Mouse (Mus musculus): Measurements from ENCODE around the gene Madcam1. TPM values are rescaled to one million over a fixed set of nuclear protein-coding genes. Genes with fewer than 3 reads are reported as not detected.
A peak's percentile ranks its signal among the peaks of the same experiment; 100 is the strongest.

The Madcam1 gene
- polyA plus RNA-seq, 1 experiment, result not detected

DNA sequence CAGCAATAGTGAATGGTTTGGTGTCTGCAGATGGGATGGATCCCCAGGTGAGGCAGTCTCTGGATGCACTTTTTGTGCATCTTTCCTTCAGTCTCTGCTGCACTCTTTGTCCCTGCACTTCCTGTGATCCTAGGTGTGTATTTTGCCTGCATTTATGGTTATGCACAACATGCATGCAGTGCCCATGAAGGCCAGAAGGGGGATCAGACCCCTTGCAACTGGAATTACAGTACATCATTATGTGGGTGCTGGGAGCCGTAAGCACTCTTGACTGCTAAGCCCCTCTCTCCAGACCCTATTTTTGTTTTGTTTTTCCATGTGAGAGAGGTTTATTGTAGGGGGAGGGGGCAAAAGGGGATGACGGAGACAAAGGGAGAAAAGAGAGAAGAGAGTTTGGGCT is 4.1 kb upstream of the Madcam1 start:
- Histone ChIP-seq H3K36me3 (ENCODE audit: control insufficient read depth) (no peaks in the 10 kb centered on the region), H3K9me3 (ENCODE audit: control insufficient read depth, low read length) (no peaks in the 10 kb centered on the region), H3K4me3 (replicated peaks) (no peak overlapping the region), H3K4me1 (ENCODE audit: control insufficient read depth) (peaks cover 11% of the 10 kb centered on the region), H3K27me3 (ENCODE audit: control insufficient read depth) (no peaks in the 10 kb centered on the region)
- TF ChIP-seq TAL1 (IDR thresholded peaks at IDR 0.05; ENCODE audit: low read length), result no peak
- TF ChIP-seq GATA1 (IDR thresholded peaks at IDR 0.05; ENCODE audit: low read length), result no peak

DNA sequence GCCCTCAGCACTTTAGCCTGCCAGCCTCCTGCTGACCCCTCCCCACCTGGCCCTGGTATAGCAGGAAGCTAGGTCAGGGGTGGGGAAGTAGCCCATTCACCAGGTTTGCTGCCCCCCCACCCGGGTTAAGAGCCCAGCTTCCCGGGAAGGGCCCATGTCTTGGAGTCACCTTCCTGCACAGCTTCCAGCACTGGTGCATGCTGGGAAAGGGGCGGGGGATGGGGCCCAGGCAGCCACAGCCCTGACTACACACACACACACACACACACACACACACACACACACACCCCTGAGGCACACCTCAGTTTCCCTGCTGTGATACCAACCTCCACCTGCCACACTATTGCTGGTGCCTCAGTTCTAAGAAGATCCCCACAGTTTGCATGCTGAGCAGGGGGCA is 2.5 kb upstream of the Madcam1 start:
- peaks cover 13% of the 10 kb centered on the region for H3K4me1 ChIP-seq (ENCODE audit: control insufficient read depth)
- H3K27me3 ChIP-seq (ENCODE audit: control insufficient read depth), result peaks cover 6% of the 10 kb centered on the region
- H3K4me3 ChIP-seq (replicated peaks), result no peak overlapping the region
- H3K36me3 ChIP-seq (ENCODE audit: control insufficient read depth), result no peaks in the 10 kb centered on the region
- TF ChIP-seq GATA1 (IDR thresholded peaks at IDR 0.05; ENCODE audit: low read length), result no peak
- no peak for TF ChIP-seq TAL1 (IDR thresholded peaks at IDR 0.05; ENCODE audit: low read length)
- H3K9me3 ChIP-seq (ENCODE audit: control insufficient read depth, low read length), result no peaks in the 10 kb centered on the region

DNA sequence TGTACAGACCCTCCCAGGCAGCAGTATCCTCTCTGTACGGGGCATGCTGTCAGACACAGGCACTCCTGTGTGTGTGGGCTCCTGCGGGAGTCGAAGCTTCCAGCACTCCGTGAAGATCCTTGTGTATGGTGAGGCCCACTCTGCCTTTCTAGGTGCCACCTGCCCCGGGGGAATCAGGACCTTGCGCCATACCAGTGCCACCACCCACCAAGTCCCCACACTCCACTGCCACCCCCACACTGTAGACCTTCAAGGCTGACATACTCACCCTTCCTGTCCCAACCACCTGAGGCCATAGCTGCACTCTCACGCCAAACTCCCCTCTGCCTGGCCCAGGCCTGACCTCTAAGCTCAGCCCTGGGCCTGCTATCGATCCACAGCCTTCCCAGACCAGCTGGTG is 692 bp downstream of the Madcam1 start:
- H3K4me1 ChIP-seq (ENCODE audit: control insufficient read depth), result peaks cover 28% of the 10 kb centered on the region
- H3K4me3 ChIP-seq (replicated peaks), result no peak overlapping the region
- H3K36me3 ChIP-seq (ENCODE audit: control insufficient read depth), result no peaks in the 10 kb centered on the region
- no peaks in the 10 kb centered on the region for H3K9me3 ChIP-seq (ENCODE audit: control insufficient read depth, low read length)
- no peak for TF ChIP-seq GATA1 (IDR thresholded peaks at IDR 0.05; ENCODE audit: low read length)
- no peak for TF ChIP-seq TAL1 (IDR thresholded peaks at IDR 0.05; ENCODE audit: low read length)
- peaks cover 6% of the 10 kb centered on the region for H3K27me3 ChIP-seq (ENCODE audit: control insufficient read depth)

DNA sequence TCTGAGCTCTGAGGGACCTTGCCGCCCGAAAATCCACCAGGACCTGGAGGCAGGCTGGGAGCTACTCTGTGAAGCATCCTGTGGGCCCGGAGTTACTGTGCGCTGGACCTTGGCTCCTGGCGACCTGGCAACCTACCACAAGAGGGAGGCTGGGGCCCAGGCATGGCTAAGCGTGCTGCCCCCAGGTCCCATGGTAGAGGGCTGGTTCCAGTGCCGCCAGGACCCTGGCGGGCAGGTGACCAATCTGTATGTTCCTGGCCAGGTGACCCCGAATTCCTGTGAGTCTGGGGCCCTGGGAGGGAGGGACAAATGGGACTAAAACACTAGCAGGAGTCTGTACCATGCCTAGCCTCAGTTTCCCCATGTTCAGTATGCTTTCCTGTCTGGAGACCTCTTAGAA is 2.1 kb downstream of the Madcam1 start:
- H3K27me3 ChIP-seq (ENCODE audit: control insufficient read depth), result peaks cover 6% of the 10 kb centered on the region
- H3K36me3 ChIP-seq (ENCODE audit: control insufficient read depth), result no peaks in the 10 kb centered on the region
- no peaks in the 10 kb centered on the region for H3K9me3 ChIP-seq (ENCODE audit: control insufficient read depth, low read length)
- H3K4me1 ChIP-seq (ENCODE audit: control insufficient read depth), result peaks cover 42% of the 10 kb centered on the region
- TF ChIP-seq GATA1 (IDR thresholded peaks at IDR 0.05; ENCODE audit: low read length), result no peak
- no peak for TF ChIP-seq TAL1 (IDR thresholded peaks at IDR 0.05; ENCODE audit: low read length)
- no peak overlapping the region for H3K4me3 ChIP-seq (replicated peaks)

DNA sequence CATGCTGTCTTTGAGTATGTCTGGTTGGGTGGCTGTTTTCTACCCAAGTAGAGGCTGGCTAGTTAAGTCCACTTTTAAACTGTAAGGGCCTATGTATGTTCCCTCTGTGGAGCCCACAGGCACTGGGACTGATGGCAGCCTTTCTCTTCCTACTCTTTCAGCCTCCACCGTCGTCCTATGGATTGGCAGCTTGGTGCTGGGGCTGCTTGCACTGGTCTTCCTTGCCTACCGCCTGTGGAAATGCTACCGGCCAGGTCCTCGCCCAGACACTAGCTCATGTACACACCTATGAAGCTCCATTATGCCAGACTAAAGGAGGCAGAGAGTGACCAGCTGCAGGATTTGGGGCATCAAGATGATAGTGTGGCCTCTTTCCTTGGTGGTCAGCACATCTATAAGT is 3.7 kb downstream of the Madcam1 start:
- H3K36me3 ChIP-seq (ENCODE audit: control insufficient read depth), result peaks cover 10% of the 10 kb centered on the region
- peaks cover 6% of the 10 kb centered on the region for H3K27me3 ChIP-seq (ENCODE audit: control insufficient read depth)
- H3K4me3 ChIP-seq (replicated peaks), result no peak overlapping the region
- no peaks in the 10 kb centered on the region for H3K9me3 ChIP-seq (ENCODE audit: control insufficient read depth, low read length)
- TF ChIP-seq TAL1 (IDR thresholded peaks at IDR 0.05; ENCODE audit: low read length) (no peak), GATA1 (IDR thresholded peaks at IDR 0.05; ENCODE audit: low read length) (no peak)
- peaks cover 41% of the 10 kb centered on the region for H3K4me1 ChIP-seq (ENCODE audit: control insufficient read depth)

DNA sequence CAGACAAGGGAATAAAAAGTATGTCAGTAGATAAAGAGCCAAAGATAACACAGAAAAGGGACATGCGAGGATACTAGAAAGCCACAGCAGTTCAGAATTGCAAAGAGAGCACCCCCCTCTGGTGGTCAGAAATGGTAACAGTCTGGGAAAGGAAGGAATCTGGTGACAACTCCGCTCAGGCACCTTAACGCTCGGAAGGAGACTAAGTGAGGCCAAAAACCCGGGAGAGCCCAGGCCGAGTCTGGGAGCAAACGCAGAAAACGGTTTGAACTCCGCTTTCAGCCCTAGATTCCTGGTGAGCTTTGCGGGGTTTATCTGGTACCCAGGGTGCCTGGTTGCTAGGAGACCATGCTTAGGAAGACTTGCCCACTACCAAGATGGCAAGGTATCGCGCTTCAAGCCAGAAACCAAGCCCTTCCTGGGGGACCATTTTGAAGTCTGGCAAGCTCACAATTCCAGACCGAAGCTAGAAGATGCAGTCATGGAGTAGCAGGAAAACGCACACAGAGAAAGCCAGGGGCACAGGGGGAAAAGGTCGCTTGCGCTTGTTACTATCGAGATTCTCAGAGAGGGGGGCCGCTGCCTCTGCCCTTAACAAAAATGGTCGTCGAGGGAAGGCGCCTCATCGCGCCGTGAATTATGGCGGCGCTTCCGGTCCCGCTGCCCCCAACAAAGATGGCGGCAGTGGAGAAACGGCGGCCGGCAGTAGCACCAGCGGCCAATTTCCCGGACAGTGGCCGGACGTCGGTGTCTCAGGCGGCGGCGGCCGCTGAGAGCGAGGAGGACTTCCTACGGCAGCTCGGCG is 4.6 kb downstream of the Madcam1 start, which contains the start of gene Tpgs1:
Gene Tpgs1 (plus strand): TSS at position 599 of the 805 bp plus-strand sequence.
- Histone ChIP-seq H3K27me3 (ENCODE audit: control insufficient read depth) (peaks cover 6% of the 10 kb centered on the region), H3K4me1 (ENCODE audit: control insufficient read depth) (peaks cover 38% of the 10 kb centered on the region), H3K9me3 (ENCODE audit: control insufficient read depth, low read length) (no peaks in the 10 kb centered on the region), H3K36me3 (ENCODE audit: control insufficient read depth) (peaks cover 14% of the 10 kb centered on the region), H3K4me3 (replicated peaks) (peak within 1 kb of the TSS; percentile 88)
- no peak for TF ChIP-seq TAL1 (IDR thresholded peaks at IDR 0.05; ENCODE audit: low read length)
- TF ChIP-seq GATA1 (IDR thresholded peaks at IDR 0.05; ENCODE audit: low read length), result 0 out of 2 replicates have a peak, but pooled peaks have one; percentile 15

DNA sequence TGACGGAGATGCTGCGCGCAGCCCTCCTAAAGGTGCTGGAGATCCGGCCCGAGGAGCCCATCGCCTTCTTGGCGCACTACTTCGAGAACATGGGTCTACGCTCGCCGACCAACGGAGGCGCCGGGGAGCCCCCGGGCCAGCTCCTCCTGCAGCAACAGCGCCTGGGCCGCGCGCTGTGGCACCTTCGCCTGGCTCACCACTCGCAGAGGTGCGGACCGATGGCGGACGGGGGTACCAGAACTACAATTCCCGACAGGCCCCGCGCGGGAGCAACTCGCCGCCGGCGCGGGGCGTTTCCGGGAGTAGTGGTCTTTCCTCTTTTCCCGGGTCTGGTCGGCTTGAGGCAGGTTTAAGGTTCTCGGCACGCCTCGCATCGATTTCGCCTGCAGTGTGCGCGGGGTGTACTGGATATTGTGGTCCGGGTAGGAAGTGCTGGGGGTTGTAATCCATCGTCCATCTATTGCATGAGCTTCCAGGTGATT is 5.3 kb downstream of the Madcam1 start:
- Histone ChIP-seq H3K27me3 (ENCODE audit: control insufficient read depth) (peaks cover 6% of the 10 kb centered on the region), H3K4me1 (ENCODE audit: control insufficient read depth) (peaks cover 35% of the 10 kb centered on the region), H3K36me3 (ENCODE audit: control insufficient read depth) (peaks cover 14% of the 10 kb centered on the region), H3K9me3 (ENCODE audit: control insufficient read depth, low read length) (no peaks in the 10 kb centered on the region), H3K4me3 (replicated peaks) (peak overlapping the region; percentile 88)
- TF ChIP-seq TAL1 (IDR thresholded peaks at IDR 0.05; ENCODE audit: low read length) (no peak), GATA1 (IDR thresholded peaks at IDR 0.05; ENCODE audit: low read length) (no peak)

DNA sequence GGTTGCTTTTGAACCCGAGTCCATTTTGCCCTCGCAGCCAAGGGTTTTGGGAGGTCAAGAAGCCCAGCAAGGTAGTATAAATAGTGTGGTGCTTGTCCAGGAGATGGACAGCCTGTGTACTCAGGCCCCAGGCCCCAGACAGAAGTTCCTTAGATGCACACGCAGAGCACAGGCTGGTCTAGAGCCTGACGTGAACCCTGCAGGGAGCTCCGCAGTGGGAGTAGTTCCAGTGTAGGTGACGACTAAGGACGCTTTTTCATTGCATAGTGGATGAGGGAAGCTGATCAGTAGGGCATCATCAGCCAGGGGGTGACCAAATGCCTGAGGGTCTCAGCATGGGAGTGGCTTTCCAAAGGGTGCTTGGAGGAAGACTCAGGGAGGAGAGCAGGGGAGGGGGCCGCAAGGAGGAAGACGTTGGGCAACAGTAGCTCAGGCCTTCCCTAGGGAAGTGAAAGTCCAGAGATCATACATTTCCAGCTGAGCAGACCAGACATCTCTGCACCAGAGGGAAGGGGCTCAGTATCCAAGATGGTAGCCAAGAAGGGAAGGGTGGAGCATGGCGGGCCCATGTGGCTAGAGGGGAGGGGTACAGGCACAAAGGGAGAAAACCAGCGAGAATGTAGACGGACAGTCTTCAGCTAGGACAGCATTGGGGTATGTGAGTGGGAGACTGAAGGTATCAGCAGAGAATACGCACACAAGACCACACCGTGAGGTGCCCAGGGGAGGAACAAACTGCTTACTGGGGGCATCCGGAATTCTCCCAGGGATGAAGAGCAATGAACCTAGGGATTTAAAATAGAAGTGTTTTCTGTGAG is 5.9 kb downstream of the Madcam1 start:
- TF ChIP-seq TAL1 (IDR thresholded peaks at IDR 0.05; ENCODE audit: low read length) (no peak), GATA1 (IDR thresholded peaks at IDR 0.05; ENCODE audit: low read length) (no peak)
- H3K27me3 ChIP-seq (ENCODE audit: control insufficient read depth), result peaks cover 6% of the 10 kb centered on the region
- H3K36me3 ChIP-seq (ENCODE audit: control insufficient read depth), result peaks cover 15% of the 10 kb centered on the region
- H3K4me3 ChIP-seq (replicated peaks), result peak overlapping the region; percentile 88
- H3K9me3 ChIP-seq (ENCODE audit: control insufficient read depth, low read length), result no peaks in the 10 kb centered on the region
- peaks cover 35% of the 10 kb centered on the region for H3K4me1 ChIP-seq (ENCODE audit: control insufficient read depth)

All from erythroblast, embryonic 14.5 days (primary cell).